Mouse (Mus musculus) ES-E14 (cell line): ENCODE measurements around the gene 4933421I07Rik.

ENCODE experiments used
- CHD2 ChIP-seq: IDR thresholded peaks from 2 replicates; pipeline ENCODE4 v1.6.1; 2014; ENCODE audit warnings: mild to moderate bottlenecking, low read depth, low read length, inconsistent platforms
- MAFK ChIP-seq: IDR thresholded peaks from 2 replicates; pipeline ENCODE4 v1.6.1; 2014; ENCODE audit warnings: mild to moderate bottlenecking, low read depth, low read length, inconsistent platforms; ENCODE audit not compliant: insufficient read depth

GRCm38 (mm10) chr7:42490358-42490757, 42.4 kb upstream of the 4933421I07Rik start:
- TF ChIP-seq CHD2 (no peak), MAFK (no peak)
